In the genomic region with DNA sequence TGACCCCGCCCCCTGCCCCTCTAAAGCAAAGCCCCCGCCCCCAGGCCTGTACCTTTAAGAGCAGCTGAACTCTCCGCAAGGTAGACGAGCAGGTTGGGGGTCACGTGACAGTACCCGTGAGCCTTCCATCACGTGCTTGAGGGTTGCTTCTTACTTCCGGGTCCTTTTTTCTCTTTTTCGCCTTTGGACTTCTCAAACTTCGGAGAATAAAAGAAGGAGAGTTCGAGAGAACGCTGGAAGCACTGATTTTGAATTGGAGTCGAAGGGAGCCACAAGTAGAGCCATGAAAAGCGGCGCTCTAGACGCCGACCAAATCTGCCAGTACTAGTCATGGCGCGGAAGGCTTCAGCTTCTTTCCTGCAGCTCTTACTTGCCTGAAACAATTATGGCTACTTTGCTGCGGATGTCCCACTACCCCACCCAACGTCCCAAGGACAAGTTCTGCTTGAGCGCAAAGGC, we compare ENCODE assay signal across 8 mouse cellular contexts. TPM values are rescaled to one million over a fixed set of nuclear protein-coding genes. Genes with fewer than 3 reads are reported as not detected.
DNase-seq lines count a peak whose midpoint lies in the region; ATAC-seq and TF ChIP-seq lines count a peak whose summit lies in the region.

No protein-coding gene starts in this region.

- peak; percentile 84 to 85 for DNase-seq in B cell, adult 2 months
- peak; percentile 95 for DNase-seq in brain, embryonic 14.5 days (ENCODE audit: low read depth)
- peak; percentile 95 for DNase-seq in midbrain, postnatal 0 days (ENCODE audit: low spot score)
- DNase-seq in spleen, postnatal 10 days (ENCODE audit: low spot score in 2 of 2) = peak; percentile 68 to 86

- peak; percentile 80 for ATAC-seq in erythroblast, adult 5-6 weeks (replicated peaks; ENCODE audit: low FRiP score, poor library complexity, severe bottlenecking)
- ATAC-seq in heart, embryonic 11.5 days (replicated peaks; ENCODE audit: insufficient number of reproducible peaks, low FRiP score, low TSS enrichment) = peak; percentile 85
- peak; percentile 74 for ATAC-seq in kidney, embryonic 15.5 days (replicated peaks; ENCODE audit: low FRiP score)
- ATAC-seq in limb, embryonic 15.5 days (ENCODE audit: insufficient number of reproducible peaks, low FRiP score, low TSS enrichment, low read depth) = peak; percentile 84; the same call in 1 of the 2 replicates
- ATAC-seq in midbrain, postnatal 0 days (ENCODE audit: low FRiP score) = peak; percentile 83

- WGBS in heart, embryonic 11.5 days (ENCODE audit: insufficient replicate concordance) = under 1% methylated on average over 22 of the region's 22 CpGs
- WGBS in kidney, embryonic 15.5 days = 2% methylated on average over 22 of the region's 22 CpGs
- WGBS in limb, embryonic 15.5 days = under 1% methylated on average over 22 of the region's 22 CpGs
- under 1% methylated on average over 22 of the region's 22 CpGs for WGBS in midbrain, postnatal 0 days

- H3K9ac ChIP-seq in heart, embryonic 11.5 days (ENCODE audit: low read depth, low read length) = peak overlapping the region; percentile 78
- peak overlapping the region; percentile 52 for H3K9ac ChIP-seq in kidney, embryonic 15.5 days
- peak overlapping the region; percentile 40 for H3K9ac ChIP-seq in limb, embryonic 15.5 days
- peak overlapping the region; percentile 54 for H3K9ac ChIP-seq in midbrain, postnatal 0 days (replicated peaks; ENCODE audit: low read length, poor library complexity, severe bottlenecking)

- TF ChIP-seq POLR2A in brain, embryonic 14.5 days (IDR thresholded peaks at IDR 0.05; ENCODE audit: borderline replicate concordance, extremely low read depth, insufficient read depth, insufficient read length, poor library complexity, severe bottlenecking) = 0 out of 2 replicates have a peak, but pooled peaks have one; percentile 16

- H3K27me3 ChIP-seq in heart, embryonic 11.5 days (ENCODE audit: control insufficient read depth, insufficient read depth, low read length) = peaks cover 8% of the 10 kb centered on the region
- H3K27me3 ChIP-seq in kidney, embryonic 15.5 days = peaks cover 10% of the 10 kb centered on the region
- peaks cover 8% of the 10 kb centered on the region; the same call in 1 of the 2 replicates for H3K27me3 ChIP-seq in limb, embryonic 15.5 days
- no peaks in the 10 kb centered on the region; the same call in 1 of the 2 replicates for H3K27me3 ChIP-seq in midbrain, postnatal 0 days (ENCODE audit: insufficient read depth, low read length)

- peak overlapping the region; percentile 58 for H3K27ac ChIP-seq in heart, embryonic 11.5 days (ENCODE audit: low read depth, low read length)
- peak overlapping the region; percentile 90 for H3K27ac ChIP-seq in kidney, embryonic 15.5 days
- peak overlapping the region; percentile 91 for H3K27ac ChIP-seq in limb, embryonic 15.5 days
- H3K27ac ChIP-seq in midbrain, postnatal 0 days (ENCODE audit: low read depth, low read length) = peak overlapping the region; percentile 67; the same call in 1 of the 2 replicates

- H3K4me2 ChIP-seq in heart, embryonic 11.5 days = peak overlapping the region; percentile 93
- H3K4me2 ChIP-seq in kidney, embryonic 15.5 days = peak overlapping the region; percentile 89
- H3K4me2 ChIP-seq in limb, embryonic 15.5 days = peak overlapping the region; percentile 88
- peak overlapping the region; percentile 83 for H3K4me2 ChIP-seq in midbrain, postnatal 0 days (ENCODE audit: low read depth, low read length, poor library complexity, severe bottlenecking)

- H3K4me3 ChIP-seq in heart, embryonic 11.5 days (ENCODE audit: low read depth, low read length) = peak overlapping the region; percentile 61
- H3K4me3 ChIP-seq in kidney, embryonic 15.5 days (replicated peaks) = peak overlapping the region; percentile 58
- peak overlapping the region; percentile 61 for H3K4me3 ChIP-seq in limb, embryonic 15.5 days
- H3K4me3 ChIP-seq in midbrain, postnatal 0 days (ENCODE audit: low read depth, low read length) = peak overlapping the region; percentile 55

- TF ChIP-seq CTCF in brain, embryonic 14.5 days (IDR thresholded peaks at IDR 0.05; ENCODE audit: borderline replicate concordance, extremely low read depth, insufficient read depth, insufficient read length) = no peak
- TF ChIP-seq CTCF in midbrain, postnatal 0 days (IDR thresholded peaks at IDR 0.05) = no peak

- H3K9me3 ChIP-seq in heart, embryonic 11.5 days (replicated peaks; ENCODE audit: control insufficient read depth, low read length) = no peaks in the 10 kb centered on the region
- no peaks in the 10 kb centered on the region for H3K9me3 ChIP-seq in kidney, embryonic 15.5 days (replicated peaks)
- H3K9me3 ChIP-seq in limb, embryonic 15.5 days = no peaks in the 10 kb centered on the region
- no peaks in the 10 kb centered on the region for H3K9me3 ChIP-seq in midbrain, postnatal 0 days (ENCODE audit: low read length)

- peaks cover 8% of the 10 kb centered on the region; the same call in 1 of the 2 replicates for H3K4me1 ChIP-seq in heart, embryonic 11.5 days (ENCODE audit: control insufficient read depth, insufficient read depth, low read length)
- peaks cover 23% of the 10 kb centered on the region for H3K4me1 ChIP-seq in kidney, embryonic 15.5 days
- peaks cover 25% of the 10 kb centered on the region for H3K4me1 ChIP-seq in limb, embryonic 15.5 days
- no peaks in the 10 kb centered on the region for H3K4me1 ChIP-seq in midbrain, postnatal 0 days (ENCODE audit: insufficient read depth, low read length)

- no peaks in the 10 kb centered on the region for H3K36me3 ChIP-seq in heart, embryonic 11.5 days (ENCODE audit: control insufficient read depth, insufficient read depth, low read length)
- H3K36me3 ChIP-seq in kidney, embryonic 15.5 days = peaks cover 7% of the 10 kb centered on the region; the same call in 1 of the 2 replicates
- H3K36me3 ChIP-seq in limb, embryonic 15.5 days = peaks cover 10% of the 10 kb centered on the region
- 0 out of 2 replicates have a peak, but pooled peaks cover 5% of the 10 kb centered on the region for H3K36me3 ChIP-seq in midbrain, postnatal 0 days (ENCODE audit: insufficient read depth, low read length)

RNA-seq across cellular contexts. Expression of a gene that starts 1.5 kb away (rescaled TPM):
- polyA plus RNA-seq in brain, embryonic 14.5 days (2012; rRNA removed) = 0.38 and 0.81 TPM in 2 replicates
- total RNA-seq in erythroblast, adult 5-6 weeks (2015; ENCODE audit: low replicate concordance) = 4.8 and 9.8 TPM in 2 replicates
- 9.3 and 9.5 TPM in 2 replicates for total RNA-seq in erythroblast, adult 5-6 weeks (2017; ENCODE audit: low replicate concordance)
- polyA plus RNA-seq in heart, embryonic 11.5 days (2014; fragmentation: Nextera tagmentation; extraction: Ambion mirVana) = 0.13 and 0.31 TPM in 2 replicates
- polyA plus RNA-seq in kidney, embryonic 15.5 days (2015; fragmentation: Nextera tagmentation; extraction: Ambion mirVana) = 0.72 and 0.82 TPM in 2 replicates
- 0.79 and 1.9 TPM in 2 replicates for polyA plus RNA-seq in limb, embryonic 15.5 days (2015; fragmentation: Nextera tagmentation; extraction: Ambion mirVana)
- total RNA-seq in midbrain, postnatal 0 days (2014; rRNA removed) = 0.38 TPM in 1 of 2 replicates, not detected in the other
- 0.58 and 0.82 TPM in 2 replicates for polyA plus RNA-seq in midbrain, postnatal 0 days (2015; fragmentation: Nextera tagmentation; extraction: Ambion mirVana)

RNA-seq across cellular contexts. Expression of a gene that starts 2.3 kb away (rescaled TPM):
- polyA plus RNA-seq in brain, embryonic 14.5 days (2012; rRNA removed) = 45.5 and 64.3 TPM in 2 replicates
- total RNA-seq in erythroblast, adult 5-6 weeks (2015; ENCODE audit: low replicate concordance) = 4.4 and 30.9 TPM in 2 replicates
- 9.1 and 9.9 TPM in 2 replicates for total RNA-seq in erythroblast, adult 5-6 weeks (2017; ENCODE audit: low replicate concordance)
- 16.3 and 19.7 TPM in 2 replicates for polyA plus RNA-seq in heart, embryonic 11.5 days (2014; fragmentation: Nextera tagmentation; extraction: Ambion mirVana)
- polyA plus RNA-seq in kidney, embryonic 15.5 days (2015; fragmentation: Nextera tagmentation; extraction: Ambion mirVana) = 36.0 and 38.8 TPM in 2 replicates
- 32.7 and 37.7 TPM in 2 replicates for polyA plus RNA-seq in limb, embryonic 15.5 days (2015; fragmentation: Nextera tagmentation; extraction: Ambion mirVana)
- 32.1 and 38.9 TPM in 2 replicates for total RNA-seq in midbrain, postnatal 0 days (2014; rRNA removed)
- polyA plus RNA-seq in midbrain, postnatal 0 days (2015; fragmentation: Nextera tagmentation; extraction: Ambion mirVana) = 23.9 and 31.2 TPM in 2 replicates

RNA-seq across cellular contexts. Expression of a gene that starts 11.5 kb away (rescaled TPM):
- polyA plus RNA-seq in brain, embryonic 14.5 days (2012; rRNA removed) = not detected in 2 replicates
- not detected in 2 replicates for total RNA-seq in erythroblast, adult 5-6 weeks (2015; ENCODE audit: low replicate concordance)
- total RNA-seq in erythroblast, adult 5-6 weeks (2017; ENCODE audit: low replicate concordance) = not detected in 2 replicates
- polyA plus RNA-seq in heart, embryonic 11.5 days (2014; fragmentation: Nextera tagmentation; extraction: Ambion mirVana) = not detected in 2 replicates
- polyA plus RNA-seq in kidney, embryonic 15.5 days (2015; fragmentation: Nextera tagmentation; extraction: Ambion mirVana) = not detected in 2 replicates
- polyA plus RNA-seq in limb, embryonic 15.5 days (2015; fragmentation: Nextera tagmentation; extraction: Ambion mirVana) = not detected in 2 replicates
- not detected in 2 replicates for total RNA-seq in midbrain, postnatal 0 days (2014; rRNA removed)
- polyA plus RNA-seq in midbrain, postnatal 0 days (2015; fragmentation: Nextera tagmentation; extraction: Ambion mirVana) = not detected in 2 replicates

RNA-seq across cellular contexts. Expression of a gene that starts 17.1 kb away (rescaled TPM):
- 108 and 149 TPM in 2 replicates for polyA plus RNA-seq in brain, embryonic 14.5 days (2012; rRNA removed)
- total RNA-seq in erythroblast, adult 5-6 weeks (2015; ENCODE audit: low replicate concordance) = 44.2 and 57.9 TPM in 2 replicates
- 79.4 and 87.0 TPM in 2 replicates for total RNA-seq in erythroblast, adult 5-6 weeks (2017; ENCODE audit: low replicate concordance)
- 129 and 133 TPM in 2 replicates for polyA plus RNA-seq in heart, embryonic 11.5 days (2014; fragmentation: Nextera tagmentation; extraction: Ambion mirVana)
- polyA plus RNA-seq in kidney, embryonic 15.5 days (2015; fragmentation: Nextera tagmentation; extraction: Ambion mirVana) = 231 and 236 TPM in 2 replicates
- polyA plus RNA-seq in limb, embryonic 15.5 days (2015; fragmentation: Nextera tagmentation; extraction: Ambion mirVana) = 173 and 191 TPM in 2 replicates
- total RNA-seq in midbrain, postnatal 0 days (2014; rRNA removed) = 111 and 123 TPM in 2 replicates
- 179 and 213 TPM in 2 replicates for polyA plus RNA-seq in midbrain, postnatal 0 days (2015; fragmentation: Nextera tagmentation; extraction: Ambion mirVana)

RNA-seq across cellular contexts. Expression of a gene that starts 47.4 kb away (rescaled TPM):
- 2.7 and 3.9 TPM in 2 replicates for polyA plus RNA-seq in brain, embryonic 14.5 days (2012; rRNA removed)
- 10.4 and 11.9 TPM in 2 replicates for total RNA-seq in erythroblast, adult 5-6 weeks (2015; ENCODE audit: low replicate concordance)
- 5.9 and 9.0 TPM in 2 replicates for total RNA-seq in erythroblast, adult 5-6 weeks (2017; ENCODE audit: low replicate concordance)
- 1.2 and 2.8 TPM in 2 replicates for polyA plus RNA-seq in heart, embryonic 11.5 days (2014; fragmentation: Nextera tagmentation; extraction: Ambion mirVana)
- polyA plus RNA-seq in kidney, embryonic 15.5 days (2015; fragmentation: Nextera tagmentation; extraction: Ambion mirVana) = 9.7 and 13.6 TPM in 2 replicates
- 29.8 and 41.9 TPM in 2 replicates for polyA plus RNA-seq in limb, embryonic 15.5 days (2015; fragmentation: Nextera tagmentation; extraction: Ambion mirVana)
- total RNA-seq in midbrain, postnatal 0 days (2014; rRNA removed) = 5.7 and 9.9 TPM in 2 replicates
- polyA plus RNA-seq in midbrain, postnatal 0 days (2015; fragmentation: Nextera tagmentation; extraction: Ambion mirVana) = 16.9 and 21.4 TPM in 2 replicates

Comparison
In these comparisons a context has a peak if more than half of its experiments do, and no peak if none do; other contexts are left out.
1. Peak in every context shown above with its lines: DNase-seq, ATAC-seq, H3K4me3 ChIP-seq and H3K27ac ChIP-seq.